Mouse (Mus musculus): ENCODE results near the gene Hmces. TPM values are rescaled to one million over a fixed set of nuclear protein-coding genes. Genes with fewer than 3 reads are reported as not detected.

The Hmces gene
- polyA plus RNA-seq, 1 experiment from 2014 or later = 26.5 TPM

GRCm38 (mm10) chr6:87879010-87879409 lies 34.7 kb upstream of the Hmces start:
- Histone ChIP-seq H3K27ac (replicated peaks) (no peak overlapping the region), H3K4me1 (no peaks in the 10 kb centered on the region), H3K4me2 (no peak overlapping the region), H3K9ac (no peak overlapping the region), H3K27me3 (replicated peaks) (no peaks in the 10 kb centered on the region), H3K9me3 (no peaks in the 10 kb centered on the region), H3K4me3 (no peak overlapping the region), H3K36me3 (no peaks in the 10 kb centered on the region)
- 34% methylated on average over 4 of the region's 4 CpGs for WGBS
- no peak for ATAC-seq (ENCODE audit: extremely low read depth, insufficient number of reproducible peaks, low FRiP score, low TSS enrichment)

GRCm38 (mm10) chr6:87879628-87880027 lies 34.1 kb upstream of the Hmces start:
- H3K36me3 ChIP-seq = no peaks in the 10 kb centered on the region
- H3K9ac ChIP-seq = no peak overlapping the region
- no peak overlapping the region for H3K4me3 ChIP-seq
- H3K4me1 ChIP-seq = no peaks in the 10 kb centered on the region
- H3K9me3 ChIP-seq = no peaks in the 10 kb centered on the region
- no peak overlapping the region for H3K4me2 ChIP-seq
- 62% methylated on average over 3 of the region's 3 CpGs for WGBS
- ATAC-seq (ENCODE audit: extremely low read depth, insufficient number of reproducible peaks, low FRiP score, low TSS enrichment) = no peak
- H3K27ac ChIP-seq (replicated peaks) = no peak overlapping the region
- no peaks in the 10 kb centered on the region for H3K27me3 ChIP-seq (replicated peaks)

GRCm38 (mm10) chr6:87882221-87882620 lies 31.5 kb upstream of the Hmces start:
- no peak for ATAC-seq (ENCODE audit: extremely low read depth, insufficient number of reproducible peaks, low FRiP score, low TSS enrichment)
- no peaks in the 10 kb centered on the region for H3K27me3 ChIP-seq (replicated peaks)

GRCm38 (mm10) chr6:87882816-87883215 lies 30.9 kb upstream of the Hmces start:
- no peak overlapping the region for H3K27ac ChIP-seq (replicated peaks)
- no peaks in the 10 kb centered on the region for H3K36me3 ChIP-seq
- WGBS = 58% methylated on average over 4 of the region's 4 CpGs
- H3K4me1 ChIP-seq = 0 out of 2 replicates have a peak, but pooled peaks cover 3% of the 10 kb centered on the region
- ATAC-seq (ENCODE audit: extremely low read depth, insufficient number of reproducible peaks, low FRiP score, low TSS enrichment) = no peak
- H3K9ac ChIP-seq = no peak overlapping the region
- H3K27me3 ChIP-seq (replicated peaks) = no peaks in the 10 kb centered on the region
- no peak overlapping the region for H3K4me3 ChIP-seq
- H3K9me3 ChIP-seq = no peaks in the 10 kb centered on the region
- no peak overlapping the region for H3K4me2 ChIP-seq

More at GRCm38 (mm10) chr6:87882221-87882620, 31.5 kb upstream of the Hmces start:
- H3K9me3 ChIP-seq = no peaks in the 10 kb centered on the region
- H3K36me3 ChIP-seq = no peaks in the 10 kb centered on the region
- no peak overlapping the region for H3K4me2 ChIP-seq
- no peak overlapping the region for H3K4me3 ChIP-seq
- no peak overlapping the region for H3K9ac ChIP-seq
- H3K27ac ChIP-seq (replicated peaks) = no peak overlapping the region
- 61% methylated on average over 3 of the region's 3 CpGs for WGBS
- H3K4me1 ChIP-seq = 0 out of 2 replicates have a peak, but pooled peaks cover under 1% of the 10 kb centered on the region

- no peak overlapping the region for H3K4me3 ChIP-seq
- H3K27me3 ChIP-seq (replicated peaks) = no peaks in the 10 kb centered on the region
- 0 out of 2 replicates have a peak overlapping the region, but pooled peaks have one; percentile 42 for H3K27ac ChIP-seq (replicated peaks)
- no peak for ATAC-seq (ENCODE audit: extremely low read depth, insufficient number of reproducible peaks, low FRiP score, low TSS enrichment)
- no peak overlapping the region for H3K4me2 ChIP-seq
- 68% methylated on average over 1 of the region's 1 CpGs for WGBS
- no peaks in the 10 kb centered on the region for H3K9me3 ChIP-seq
- peaks cover 13% of the 10 kb centered on the region for H3K4me1 ChIP-seq
- peaks cover 31% of the 10 kb centered on the region for H3K36me3 ChIP-seq
- no peak overlapping the region for H3K9ac ChIP-seq
These were observed 27.0 kb upstream of the Hmces start for GRCm38 (mm10) chr6:87886721-87887120.

GRCm38 (mm10) chr6:87887594-87888233 lies 26.0 kb upstream of the Hmces start, which contains the start of gene Copg1:
Copg1 (plus strand) TSS chr6:87887814.
- peak within 1 kb of the TSS; percentile 83 for H3K4me3 ChIP-seq
- H3K9ac ChIP-seq = peak within 1 kb of the TSS; percentile 96
- H3K4me1 ChIP-seq = peaks cover 13% of the 10 kb centered on the region
- no peaks in the 10 kb centered on the region for H3K9me3 ChIP-seq
- peak within 1 kb of the TSS; percentile 80 for H3K4me2 ChIP-seq
- H3K27me3 ChIP-seq (replicated peaks) = no peaks in the 10 kb centered on the region
- H3K27ac ChIP-seq (replicated peaks) = peak within 1 kb of the TSS; percentile 83
- under 1% methylated on average over 31 of the region's 31 CpGs for WGBS
- peaks cover 41% of the 10 kb centered on the region for H3K36me3 ChIP-seq
- ATAC-seq (ENCODE audit: extremely low read depth, insufficient number of reproducible peaks, low FRiP score, low TSS enrichment) = peak; percentile 98

GRCm38 (mm10) chr6:87893931-87894330 lies 19.8 kb upstream of the Hmces start:
- ATAC-seq (ENCODE audit: extremely low read depth, insufficient number of reproducible peaks, low FRiP score, low TSS enrichment) = no peak
- Histone ChIP-seq H3K4me3 (no peak overlapping the region), H3K9ac (no peak overlapping the region), H3K27ac (replicated peaks) (no peak overlapping the region), H3K4me1 (peaks cover 3% of the 10 kb centered on the region), H3K27me3 (replicated peaks) (no peaks in the 10 kb centered on the region), H3K4me2 (no peak overlapping the region), H3K36me3 (peaks cover 99% of the 10 kb centered on the region), H3K9me3 (no peaks in the 10 kb centered on the region)
- 93% methylated on average over 7 of the region's 7 CpGs for WGBS

- Histone ChIP-seq H3K36me3 (peaks cover 99% of the 10 kb centered on the region), H3K4me3 (no peak overlapping the region), H3K9ac (no peak overlapping the region), H3K4me2 (no peak overlapping the region), H3K27ac (replicated peaks) (no peak overlapping the region), H3K9me3 (no peaks in the 10 kb centered on the region), H3K27me3 (replicated peaks) (no peaks in the 10 kb centered on the region), H3K4me1 (no peaks in the 10 kb centered on the region)
- 93% methylated on average over 10 of the region's 10 CpGs for WGBS
- ATAC-seq (ENCODE audit: extremely low read depth, insufficient number of reproducible peaks, low FRiP score, low TSS enrichment) = no peak
These were observed 15.7 kb upstream of the Hmces start for GRCm38 (mm10) chr6:87898028-87898427.

- H3K9me3 ChIP-seq = no peaks in the 10 kb centered on the region
- WGBS = 70% methylated on average over 5 of the region's 5 CpGs
- no peak overlapping the region for H3K27ac ChIP-seq (replicated peaks)
- no peak overlapping the region for H3K4me2 ChIP-seq
- H3K4me3 ChIP-seq = no peak overlapping the region
- peaks cover 100% of the 10 kb centered on the region for H3K36me3 ChIP-seq
- ATAC-seq (ENCODE audit: extremely low read depth, insufficient number of reproducible peaks, low FRiP score, low TSS enrichment) = no peak
- H3K27me3 ChIP-seq (replicated peaks) = no peaks in the 10 kb centered on the region
- H3K9ac ChIP-seq = no peak overlapping the region
- H3K4me1 ChIP-seq = no peaks in the 10 kb centered on the region
These were observed 7.1 kb upstream of the Hmces start for GRCm38 (mm10) chr6:87906632-87907031.

- H3K4me2 ChIP-seq = no peak overlapping the region
- H3K27me3 ChIP-seq (replicated peaks) = no peaks in the 10 kb centered on the region
- no peak overlapping the region for H3K27ac ChIP-seq (replicated peaks)
- no peaks in the 10 kb centered on the region for H3K9me3 ChIP-seq
- no peak overlapping the region for H3K9ac ChIP-seq
- WGBS = 88% methylated on average over 6 of the region's 6 CpGs
- peaks cover 91% of the 10 kb centered on the region for H3K36me3 ChIP-seq
- H3K4me1 ChIP-seq = peaks cover 6% of the 10 kb centered on the region
- ATAC-seq (ENCODE audit: extremely low read depth, insufficient number of reproducible peaks, low FRiP score, low TSS enrichment) = no peak
- H3K4me3 ChIP-seq = no peak overlapping the region
These were observed 4.6 kb upstream of the Hmces start for GRCm38 (mm10) chr6:87909181-87909580.

- Histone ChIP-seq H3K27me3 (replicated peaks) (no peaks in the 10 kb centered on the region), H3K9me3 (no peaks in the 10 kb centered on the region), H3K4me2 (no peak overlapping the region), H3K4me1 (peaks cover 20% of the 10 kb centered on the region), H3K36me3 (peaks cover 73% of the 10 kb centered on the region), H3K4me3 (no peak overlapping the region), H3K27ac (replicated peaks) (no peak overlapping the region), H3K9ac (no peak overlapping the region)
- WGBS = 78% methylated on average over 6 of the region's 6 CpGs
- ATAC-seq (ENCODE audit: extremely low read depth, insufficient number of reproducible peaks, low FRiP score, low TSS enrichment) = no peak
These were observed 2.2 kb upstream of the Hmces start for GRCm38 (mm10) chr6:87911559-87911958.

All from heart, embryonic 13.5 days (tissue).